Mouse (Mus musculus): ENCODE measurements around the gene Cpne5.

DNA sequence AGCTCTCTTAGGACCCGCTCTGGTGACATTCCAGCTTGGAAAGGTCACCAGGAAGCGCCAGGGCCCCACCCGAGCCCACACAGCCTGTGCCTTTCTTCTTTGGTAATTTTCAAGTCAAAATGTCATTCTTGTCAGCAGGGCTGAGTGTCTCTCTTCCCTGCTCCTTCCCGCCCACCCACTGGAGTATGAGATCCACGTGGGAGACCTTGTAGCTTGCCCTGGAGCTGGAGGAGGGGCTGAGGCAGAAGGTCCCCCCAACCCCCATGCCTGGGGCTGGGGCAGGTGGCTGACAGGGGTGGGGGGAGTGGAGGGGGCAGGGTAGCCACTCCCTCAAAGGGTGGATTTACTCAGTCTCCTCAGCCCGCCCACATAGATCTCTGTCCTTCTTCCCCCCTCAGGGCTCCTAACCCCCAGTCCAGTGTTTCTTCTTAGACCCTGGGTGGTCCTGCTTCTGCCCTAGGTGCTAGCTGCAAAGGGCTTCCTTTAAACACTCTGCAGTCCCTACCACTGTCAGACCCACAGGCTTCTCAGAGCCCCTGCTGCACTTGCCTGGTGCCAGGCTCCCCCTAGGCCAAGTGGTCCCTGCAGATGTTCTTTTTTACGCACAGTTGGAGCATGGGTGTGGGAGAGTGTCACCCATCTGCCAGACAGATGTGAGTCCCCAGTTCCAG is 52.5 kb downstream of the Cpne5 start:
- TF ChIP-seq CTCF (IDR thresholded peaks at IDR 0.05; ENCODE audit: control insufficient read depth, insufficient read depth, insufficient read length) (no peak), CEBPB (IDR thresholded peaks at IDR 0.05; ENCODE audit: low read depth) (no peak), MAX (IDR thresholded peaks at IDR 0.05) (no peak), MYOG (IDR thresholded peaks at IDR 0.05; ENCODE audit: control insufficient read depth, extremely low read depth, insufficient read length) (no peak), USF1 (IDR thresholded peaks at IDR 0.05; ENCODE audit: low read depth) (no peak), MYOD1 (IDR thresholded peaks at IDR 0.05; ENCODE audit: control insufficient read depth, insufficient read length, low read depth) (no peak), FOSL1 (IDR thresholded peaks at IDR 0.05; ENCODE audit: insufficient read depth, low read length, poor library complexity, severe bottlenecking) (no peak)

Measured in C2C12 (cell line).